Mouse (Mus musculus): ENCODE measurements around the gene Cxcl12.

- TF ChIP-seq POLR2A (IDR thresholded peaks at IDR 0.05; ENCODE audit: insufficient read depth, low read depth, low read length) = no peak
- no peak for TF ChIP-seq CTCF (IDR thresholded peaks at IDR 0.05; ENCODE audit: insufficient read depth, low read depth, low read length)
Observed at GRCm38 (mm10) chr6:117146951-117147350, 21.4 kb upstream of the Cxcl12 start.
